Mouse (Mus musculus) adrenal gland, postnatal 10 days (tissue): ENCODE data around the gene Gm10392. TPM values are rescaled to one million over a fixed set of nuclear protein-coding genes. Genes with fewer than 3 reads are reported as not detected.
"Not testable (repeated sequence)": the region's sequence is repeated elsewhere in the genome, so short reads cannot be mapped to it uniquely, and the experiment has no call there.

Experiments
- DNase-seq: peaks from one replicate; pipeline ENCODE4 v3.0.0; 2021; ENCODE audit warnings: mixed read lengths
- long read RNA-seq, 2 experiments: library from polyadenylated mRNA; stranded (forward); transcript quantifications; one replicate each; pipeline ENCODE4 v2.0.0; 2021
- total RNA-seq, 2 experiments: library from RNA; stranded (reverse); gene quantifications; 2 replicates each; pipeline ENCODE4 v1.2.3; 2021

Gm10392 gene
- total RNA-seq = not detected
- long read RNA-seq, experiment 1, partial matches to known transcripts = 0 of 2 reads
- long read RNA-seq, experiment 1, other reads (novel, unspliced or antisense) = 2 of 2 reads
- long read RNA-seq, experiment 2 = 0 reads

DNA sequence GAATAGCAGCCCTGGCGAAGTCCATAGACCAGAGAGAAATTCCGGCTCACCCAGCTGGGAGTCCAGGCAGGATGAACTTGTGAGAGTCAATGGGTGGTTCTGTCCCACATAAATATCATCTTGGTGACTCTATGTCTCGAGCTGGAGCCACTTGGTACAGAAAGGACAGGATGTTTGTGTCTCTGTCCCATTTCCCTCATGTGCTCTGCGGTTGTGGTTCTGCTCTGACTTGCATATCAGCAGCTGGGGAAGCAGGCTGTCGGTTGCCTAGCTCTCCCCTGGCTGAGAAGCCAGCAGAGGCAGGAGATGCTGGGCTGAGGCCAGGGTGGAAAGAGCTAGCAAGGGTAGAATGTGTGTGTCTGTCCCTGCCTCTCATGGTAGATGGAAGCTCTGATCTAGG is at the start of gene Gm10392:
Gene Gm10392 (minus strand): TSS at position 156 of the 400 bp plus-strand sequence.
- DNase-seq = no peak

DNA sequence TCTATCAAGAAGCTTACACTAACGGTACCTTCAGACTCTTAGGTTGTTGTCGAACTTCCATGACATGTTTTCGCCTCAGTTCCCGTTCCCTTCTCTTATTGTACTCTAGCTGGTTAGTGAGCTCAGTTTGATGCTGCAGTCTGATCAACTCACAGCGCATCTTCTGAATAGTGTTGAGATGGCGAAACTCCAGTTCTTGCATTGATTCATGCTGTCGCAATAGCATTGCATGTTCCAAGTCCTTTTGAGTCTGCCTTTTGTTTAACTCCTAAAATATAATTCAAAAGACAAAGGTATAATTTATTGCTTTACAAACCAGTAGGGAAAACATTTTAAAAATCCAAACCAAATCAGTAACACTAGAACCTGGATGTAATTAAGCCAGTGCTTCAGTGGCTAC is 26.3 kb upstream of the Gm10392 start:
- DNase-seq = no peak

DNA sequence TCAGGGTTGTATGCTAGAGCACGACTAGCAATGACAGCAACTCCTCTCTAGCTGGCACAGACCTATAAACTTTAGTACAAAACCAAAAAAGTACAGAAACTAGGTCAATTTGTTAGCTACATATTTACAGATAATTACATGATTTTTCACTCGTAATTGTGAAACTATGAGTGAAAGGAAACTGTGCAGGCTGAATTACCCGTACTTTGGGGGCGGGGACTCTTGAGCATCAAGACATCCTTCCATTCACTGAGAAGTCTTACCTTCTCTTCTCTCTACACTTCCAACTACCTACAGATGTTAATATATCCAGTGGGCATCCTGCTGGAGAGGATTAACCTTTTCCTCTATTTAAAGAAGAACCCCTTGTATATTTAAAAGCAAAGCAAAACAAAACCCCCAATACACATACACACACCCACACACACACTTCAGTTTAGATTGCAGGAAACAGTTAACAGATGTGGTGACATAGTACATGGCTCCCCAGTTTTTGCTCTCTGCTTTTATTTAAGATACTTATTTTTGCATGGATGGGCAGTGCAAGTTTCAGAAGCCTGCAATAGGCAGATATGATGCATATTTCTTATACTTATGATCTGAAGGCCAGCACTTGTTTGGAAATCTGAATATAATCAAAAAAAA is 13.3 kb upstream of the Gm10392 start:
- no peak for DNase-seq

DNA sequence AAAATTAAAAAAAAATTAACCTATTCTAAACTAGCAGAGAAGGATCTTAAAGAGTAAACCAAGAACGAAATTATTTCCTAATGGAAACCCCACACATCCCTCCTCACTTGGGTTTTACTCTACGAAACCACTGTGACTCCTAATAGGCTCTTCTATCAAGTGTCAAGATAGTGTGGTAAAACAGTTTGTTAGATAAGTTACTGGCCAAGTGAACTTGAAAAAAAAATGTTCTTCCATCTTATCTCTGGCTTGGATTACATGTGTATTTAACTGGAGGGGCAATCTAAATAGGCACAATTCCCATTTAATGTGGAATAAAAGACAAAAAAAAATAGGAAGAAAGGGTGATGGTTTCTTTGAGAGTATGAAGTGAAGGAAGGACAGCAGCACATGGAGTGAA is 11.9 kb upstream of the Gm10392 start:
- no peak for DNase-seq

DNA sequence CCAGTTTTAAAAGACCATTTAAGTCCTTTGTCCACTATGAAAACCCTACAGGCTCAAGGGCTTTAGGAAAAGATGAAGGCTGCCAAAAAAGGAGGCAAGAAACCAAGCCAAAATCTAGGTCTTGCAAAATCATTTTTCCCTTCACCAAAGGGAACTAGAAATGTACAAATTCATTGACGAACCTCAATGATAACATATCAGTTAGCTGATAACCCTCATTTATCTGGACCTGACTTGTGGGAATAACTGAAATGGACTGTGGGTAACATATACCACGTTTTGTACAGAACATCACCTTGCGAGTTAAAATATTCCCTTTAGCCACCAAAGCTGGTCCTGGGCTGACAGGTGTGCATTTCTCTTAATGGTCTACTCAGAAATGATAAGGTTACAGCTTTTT is 10.6 kb upstream of the Gm10392 start:
- DNase-seq = no peak

DNA sequence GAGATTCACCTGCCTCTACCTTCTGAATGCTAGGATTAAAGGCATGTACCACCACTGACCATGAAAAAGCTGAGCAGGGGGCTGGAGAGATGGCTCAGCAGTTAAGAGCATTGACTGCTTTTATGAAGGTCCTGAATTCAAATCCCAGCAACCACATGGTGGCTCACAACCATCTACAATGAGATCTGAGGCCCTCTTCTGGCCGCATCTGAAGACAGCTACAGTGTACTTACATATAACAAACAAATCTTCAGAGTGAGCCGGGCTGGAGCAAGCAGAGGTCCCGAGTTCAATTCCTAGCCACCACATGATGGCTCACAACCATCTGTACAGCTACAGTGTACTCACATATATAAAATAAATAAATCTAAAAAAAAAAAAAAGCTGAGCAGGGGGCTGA is 9.4 kb upstream of the Gm10392 start:
- DNase-seq = not testable (repeated sequence)

DNA sequence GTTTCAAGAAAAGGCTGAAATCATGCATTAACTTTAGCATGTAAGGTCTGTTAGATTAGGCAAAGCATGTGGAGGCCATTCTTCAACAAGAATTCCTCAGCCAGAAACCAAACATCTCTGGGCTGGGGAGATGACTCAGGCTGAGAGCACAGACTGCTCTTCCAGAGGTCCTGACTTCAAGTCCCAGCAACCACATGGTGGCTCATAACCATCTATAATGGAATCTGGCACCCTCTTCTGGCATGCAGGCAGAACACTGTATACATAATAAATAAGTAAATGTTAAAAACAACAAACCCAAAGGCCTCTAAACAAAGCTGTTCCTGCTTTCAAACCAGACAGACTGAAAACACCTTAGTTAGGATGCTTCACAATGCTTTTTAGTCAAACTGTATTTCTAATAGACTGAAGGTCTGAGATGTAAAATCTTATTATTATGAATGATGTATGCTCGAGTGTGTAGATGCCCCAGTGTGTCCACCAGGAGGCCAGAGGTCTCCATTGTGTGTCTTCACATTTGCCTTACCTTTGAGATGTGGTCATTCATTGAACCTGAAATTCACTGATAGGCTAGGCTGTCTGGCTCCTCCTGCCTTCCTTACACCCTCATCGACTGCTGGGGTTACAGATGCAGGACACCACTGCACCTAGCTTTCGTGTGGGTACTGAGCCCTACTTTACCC is 6.9 kb upstream of the Gm10392 start:
- DNase-seq = no peak

DNA sequence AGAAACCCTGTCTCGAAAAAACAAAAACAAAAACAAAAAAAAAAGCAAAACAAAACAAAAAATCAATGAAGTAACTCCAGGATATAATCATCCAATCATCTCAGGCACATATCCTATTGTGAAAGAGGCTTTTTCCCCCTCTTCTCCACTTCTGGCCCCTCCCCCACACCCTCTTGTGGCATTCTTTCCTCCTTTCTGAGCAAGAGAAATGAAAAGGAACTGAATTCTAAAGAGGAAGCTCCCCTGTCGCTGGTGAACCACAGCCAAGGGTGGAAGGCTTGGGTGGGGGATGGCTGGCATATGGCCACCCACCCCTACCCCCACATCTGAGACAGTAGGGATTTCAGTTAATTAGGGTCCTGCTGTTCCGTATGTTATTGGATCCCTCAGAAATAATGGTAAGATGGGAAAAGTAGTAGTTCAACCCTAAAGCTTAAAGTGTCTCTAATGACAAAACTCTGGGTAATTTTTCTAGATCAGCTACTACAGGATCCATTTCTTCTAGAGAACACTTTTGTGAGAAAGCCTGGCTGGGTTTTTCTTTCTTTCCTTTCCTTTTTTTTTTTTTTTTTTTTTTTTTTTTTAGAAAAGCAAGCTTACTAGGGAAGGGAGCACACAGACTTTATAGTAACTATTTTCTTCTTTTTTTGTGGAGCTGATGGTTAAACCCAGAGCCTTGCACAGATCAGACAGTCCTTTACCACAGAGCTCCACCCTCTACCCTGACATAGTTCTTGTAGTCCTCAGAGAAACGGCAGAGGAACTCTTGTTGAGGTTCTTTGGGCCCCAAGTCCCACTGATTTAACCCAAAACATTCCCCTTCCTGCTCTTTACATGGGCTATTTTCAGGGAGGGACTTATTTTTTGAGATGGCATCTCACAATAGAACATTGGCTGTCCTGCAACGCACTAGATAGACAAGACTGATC is 1.9 kb upstream of the Gm10392 start:
- DNase-seq = no peak

DNA sequence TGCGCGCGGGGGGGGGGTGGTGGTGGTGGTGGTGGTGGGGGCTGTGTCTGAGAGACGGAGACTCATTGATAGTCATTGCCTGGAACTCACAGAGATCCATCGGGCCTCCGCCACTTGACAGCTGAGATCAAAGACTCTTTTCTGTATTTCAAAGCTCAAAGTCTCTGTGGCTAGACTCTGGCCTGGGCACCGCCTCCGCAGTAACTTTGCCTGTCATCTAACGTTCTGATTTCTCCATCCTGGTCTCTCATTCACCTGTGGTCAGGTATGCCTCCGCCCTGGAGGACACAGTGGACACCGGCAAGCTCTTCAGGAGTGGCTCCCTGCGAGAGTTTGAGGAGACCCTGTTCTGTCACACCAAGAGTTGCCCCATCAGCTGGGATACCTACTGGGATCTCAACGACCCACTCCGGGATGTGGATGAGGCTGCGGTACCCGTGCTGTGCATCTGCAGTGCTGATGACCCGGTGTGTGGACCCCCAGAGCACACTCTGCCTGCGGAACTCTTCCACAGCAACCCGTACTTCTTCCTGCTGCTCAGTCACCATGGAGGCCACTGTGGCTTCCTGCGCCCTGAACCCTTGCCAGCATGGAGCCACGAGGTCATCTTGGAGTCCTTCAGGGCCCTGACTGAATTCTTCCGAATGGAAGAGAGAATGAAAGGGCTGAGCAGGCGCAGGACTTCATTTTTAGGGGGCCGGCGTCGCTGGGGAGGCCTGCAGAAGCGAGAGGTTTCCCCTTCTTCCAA is 773 bp downstream of the Gm10392 start:
- DNase-seq = peak; percentile 58

DNA sequence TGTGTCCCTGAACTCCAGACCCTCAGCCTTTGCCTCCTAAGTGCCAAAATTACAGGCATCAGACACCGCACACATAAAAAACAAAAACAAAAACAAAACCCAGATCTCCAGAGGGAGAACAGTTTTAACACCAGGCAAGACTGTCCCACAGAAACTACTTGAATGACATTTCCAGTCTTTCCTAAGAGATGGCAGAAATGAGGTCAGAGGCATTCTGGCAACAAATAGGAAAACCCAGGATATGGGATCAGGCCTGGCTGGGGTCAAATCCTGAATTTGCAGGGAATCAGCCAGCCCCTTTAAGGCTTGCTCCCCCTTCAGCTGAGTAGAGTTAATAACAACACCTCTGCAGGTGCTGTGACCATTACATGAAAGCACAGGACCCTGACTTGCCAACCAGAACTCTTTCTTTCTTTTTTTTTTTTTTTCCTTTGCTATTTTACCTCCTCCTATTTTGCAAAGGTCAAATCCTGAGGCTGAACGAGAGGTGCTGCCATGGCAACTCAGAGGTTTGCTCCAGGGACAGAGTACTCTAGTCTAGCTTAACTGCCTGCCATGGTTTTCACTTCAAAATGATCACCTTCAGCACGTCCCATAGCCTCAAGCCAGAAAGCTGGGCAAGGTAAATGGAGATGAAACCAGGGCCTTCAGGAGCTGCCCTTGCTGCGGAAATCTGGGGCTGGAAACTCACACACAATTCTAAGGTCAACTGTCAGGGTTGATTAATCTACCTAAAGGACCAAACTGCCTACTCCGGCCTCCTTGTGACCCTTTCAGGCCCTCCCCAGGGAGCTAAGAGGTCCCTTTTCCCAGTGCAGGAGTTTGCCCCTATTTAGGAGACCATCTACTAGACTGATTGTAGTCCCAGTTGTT is 2.2 kb downstream of the Gm10392 start:
- peak; percentile 36 for DNase-seq

DNA sequence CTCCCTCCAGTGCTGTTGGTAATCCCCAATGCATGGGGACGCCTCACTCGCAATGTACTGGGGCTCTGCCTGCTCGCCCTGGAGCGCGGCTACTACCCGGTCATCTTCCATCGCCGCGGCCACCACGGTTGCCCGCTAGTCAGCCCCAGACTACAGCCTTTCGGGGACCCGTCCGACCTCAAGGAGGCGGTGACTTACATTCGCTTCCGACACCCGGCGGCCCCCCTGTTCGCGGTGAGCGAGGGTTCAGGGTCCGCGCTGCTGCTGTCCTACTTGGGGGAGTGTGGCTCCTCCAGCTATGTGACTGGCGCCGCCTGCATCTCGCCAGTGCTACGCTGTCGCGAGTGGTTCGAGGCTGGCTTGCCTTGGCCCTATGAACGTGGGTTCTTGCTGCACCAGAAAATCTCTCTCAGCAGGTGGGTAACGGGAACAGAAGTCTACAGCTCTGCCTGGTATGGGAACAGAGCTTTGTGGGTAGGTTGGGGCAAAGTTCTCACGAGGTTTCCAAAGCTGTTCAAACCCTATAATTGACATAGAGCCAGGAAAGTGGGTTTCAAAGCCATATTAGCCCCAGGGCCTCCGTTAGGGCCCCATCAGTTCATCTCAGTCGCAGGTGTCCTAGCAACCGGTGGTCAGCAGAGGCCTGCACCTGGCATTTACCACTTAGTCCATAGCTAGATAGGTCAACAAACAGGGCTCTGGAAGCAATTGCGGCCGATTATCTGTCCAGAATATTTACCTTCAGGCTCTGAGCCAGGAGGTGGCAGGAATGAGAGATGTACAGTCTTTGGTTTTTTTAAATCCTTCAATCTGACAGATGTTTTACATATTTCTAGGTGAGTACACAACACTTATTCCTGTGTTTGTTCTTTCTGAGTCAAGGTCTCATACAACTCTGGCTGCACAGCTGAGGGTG is 3.1 kb downstream of the Gm10392 start, which contains the start of gene Trp53i13:
Gene Trp53i13 (minus strand): TSS at position 344 of the 916 bp plus-strand sequence.
- DNase-seq = peak; percentile 69

DNA sequence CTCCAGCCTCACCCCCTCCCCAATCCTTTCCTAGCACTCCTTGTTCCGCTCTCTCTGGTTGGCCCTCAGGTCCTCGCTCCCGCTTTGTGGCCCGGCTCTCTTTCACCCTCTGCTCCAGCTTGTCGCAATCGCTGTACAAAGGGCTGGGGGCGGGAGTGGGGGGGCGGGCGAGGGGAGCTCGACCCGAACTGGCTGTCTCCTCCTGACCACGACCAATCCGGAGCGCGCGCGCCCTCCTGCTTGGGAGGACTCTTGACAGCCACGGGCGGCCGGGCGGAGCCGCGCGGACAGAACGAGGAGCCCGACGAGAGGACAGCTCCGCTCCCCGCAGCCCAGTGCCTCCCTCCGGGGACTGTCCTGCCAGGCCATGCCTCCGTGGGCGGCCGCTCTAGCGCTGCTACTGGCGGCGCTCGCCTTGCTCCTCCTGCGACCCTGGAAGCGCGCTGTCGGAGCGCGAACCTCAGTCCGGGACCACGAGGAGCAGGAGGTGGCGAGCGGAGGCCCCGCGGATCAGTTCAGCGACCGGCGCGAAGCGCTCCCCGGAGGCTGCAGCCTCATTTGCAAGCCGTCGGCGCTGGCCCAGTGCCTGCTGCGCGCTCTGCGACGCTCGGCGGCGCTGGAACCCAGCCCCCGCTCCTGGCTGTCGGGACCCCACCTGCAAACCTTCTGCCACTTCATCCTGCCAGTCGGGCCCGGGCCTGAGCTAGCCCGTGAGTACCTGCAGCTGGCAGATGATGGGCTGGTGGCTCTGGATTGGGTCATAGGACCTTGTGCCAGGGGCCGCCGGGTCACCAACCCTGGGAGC is 4.0 kb downstream of the Gm10392 start, which contains the start of gene Abhd15:
Gene Abhd15 (plus strand): TSS at position 290 of the 805 bp plus-strand sequence.
- peak; percentile 95 for DNase-seq

DNA sequence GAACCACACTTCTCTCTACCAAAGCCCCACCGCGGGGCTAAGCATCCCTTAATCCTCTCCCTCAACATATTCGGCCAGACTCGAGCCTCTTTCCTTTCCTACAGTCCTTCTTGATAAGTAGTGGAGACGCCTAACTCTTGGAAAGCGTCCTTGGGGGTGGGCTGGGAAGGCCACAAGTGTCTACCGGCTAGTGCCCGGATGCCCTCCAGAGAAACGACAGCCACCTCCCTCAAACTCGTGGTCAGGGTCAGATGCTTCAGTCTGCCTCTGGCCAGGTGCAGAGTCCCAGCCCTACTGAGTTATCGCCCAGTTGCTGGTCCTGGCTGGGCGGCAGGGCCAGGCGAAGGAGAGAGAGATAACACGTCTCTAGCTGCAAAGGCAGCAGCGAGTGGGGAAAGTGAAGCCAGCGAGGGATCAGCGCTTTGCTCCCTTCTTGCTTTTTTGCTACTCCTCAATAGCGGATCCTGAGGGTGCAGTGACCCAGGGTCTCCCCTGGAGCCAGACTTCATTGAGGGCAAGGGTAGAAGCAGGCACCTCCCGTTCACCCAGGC is 4.6 kb downstream of the Gm10392 start:
- DNase-seq = no peak

DNA sequence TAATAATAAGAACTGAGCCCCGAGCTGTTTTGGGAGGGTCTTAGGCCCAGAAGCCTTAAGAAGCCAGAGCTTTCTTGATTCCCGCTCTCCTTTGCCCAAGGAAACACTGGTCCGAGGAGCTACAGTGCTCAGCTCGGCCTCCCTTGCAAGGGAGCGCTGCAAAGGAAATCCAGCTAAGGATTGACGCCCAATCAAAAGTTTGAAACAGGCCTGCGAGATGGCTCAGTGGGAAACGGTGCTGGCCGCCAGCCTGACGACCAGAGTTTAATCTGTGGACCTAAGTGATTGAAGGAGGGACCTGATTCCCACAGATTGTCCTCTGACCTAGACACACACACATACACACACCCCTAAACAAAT is 5.2 kb downstream of the Gm10392 start:
- DNase-seq = no peak

DNA sequence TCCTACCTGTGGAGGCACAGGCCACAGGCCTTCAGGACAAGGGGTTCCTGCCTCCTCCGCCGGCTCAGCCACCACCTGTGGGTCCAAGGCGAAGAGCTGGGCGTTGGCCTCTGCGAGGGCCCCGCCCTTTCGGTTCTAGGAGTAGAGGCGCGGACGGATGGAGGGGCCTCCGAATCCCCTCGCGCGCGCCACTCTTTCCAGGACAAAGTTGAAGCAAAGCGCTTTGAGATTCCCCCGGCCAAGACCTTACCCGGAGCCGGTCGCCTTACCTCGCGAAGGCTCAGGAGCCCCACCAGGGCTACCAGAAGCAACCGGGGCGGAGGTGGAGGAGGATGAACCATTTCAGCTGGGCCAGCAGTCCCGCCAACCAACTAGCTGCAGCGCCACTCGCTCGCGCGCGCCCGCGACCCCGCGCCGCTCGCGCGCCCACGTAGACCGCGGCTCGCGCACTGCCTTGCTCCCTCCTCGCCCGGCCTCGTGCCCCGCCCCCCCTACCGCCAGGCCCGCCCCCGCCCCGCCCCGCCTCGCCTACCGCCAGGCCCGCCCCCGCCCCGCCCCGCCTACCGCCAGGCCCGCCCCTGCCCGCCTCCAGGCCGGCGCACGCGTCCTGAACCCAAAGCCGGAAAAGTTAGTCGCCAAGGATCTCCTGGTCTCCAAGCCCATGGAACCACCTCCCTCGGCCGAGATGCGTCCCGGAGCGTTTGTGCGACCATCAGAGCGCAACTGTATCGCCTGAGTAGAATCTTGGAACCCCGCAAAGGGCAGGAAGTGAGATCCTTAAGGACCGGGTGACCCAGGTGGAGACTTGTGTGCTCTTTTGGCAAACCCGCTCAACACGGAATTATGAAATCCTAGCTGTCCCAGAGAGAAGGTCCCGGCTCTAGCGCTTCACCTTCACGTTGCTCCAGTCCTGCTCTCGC is 5.8 kb downstream of the Gm10392 start:
- DNase-seq = peak; percentile 92

DNA sequence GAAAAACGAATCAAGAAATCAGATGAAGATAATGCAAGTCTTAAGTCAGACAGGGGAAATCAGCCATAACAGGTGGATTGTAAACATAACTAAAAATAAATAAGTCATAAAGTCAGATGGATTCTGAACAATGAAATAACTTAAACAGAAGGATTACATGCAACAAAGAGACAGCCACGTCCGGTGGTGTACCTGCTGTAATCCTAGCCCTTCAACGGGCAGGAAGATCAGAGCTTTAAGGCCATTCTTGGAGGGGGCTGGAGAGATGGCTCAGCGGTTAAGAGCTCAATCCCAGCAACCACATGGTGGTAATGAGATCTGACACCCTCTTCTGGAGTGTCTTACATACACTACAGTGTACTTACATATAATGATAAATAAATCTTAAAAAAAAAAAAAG is 7.7 kb downstream of the Gm10392 start:
- DNase-seq = no peak
